ENCODE assay signal across 16 mouse cellular contexts in genomic region chr3:88528646-88529045, GRCm38 (mm10). TPM values are rescaled to one million over a fixed set of nuclear protein-coding genes. Genes with fewer than 3 reads are reported as not detected.
DNase-seq lines count a peak whose midpoint lies in the region; ATAC-seq and TF ChIP-seq lines count a peak whose summit lies in the region.
"Had no signal": no experiment of that assay in that cellular context is flagged by ENCODE, and none has a peak within 500 bp of the region (broad histone marks: within the 10 kb centered on the region; RNA-seq: fewer than 3 reads in every experiment).

No protein-coding gene starts in this region.

- 85% methylated on average over 11 of the region's 11 CpGs for WGBS in hindbrain, embryonic 13.5 days
- WGBS in hindbrain, postnatal 0 days: 84% methylated on average over 11 of the region's 11 CpGs
- 87% methylated on average over 11 of the region's 11 CpGs for WGBS in neural tube, embryonic 12.5 days
- WGBS in neural tube, embryonic 15.5 days: 85% methylated on average over 11 of the region's 11 CpGs
- WGBS in forebrain, embryonic 13.5 days: 81% methylated on average over 11 of the region's 11 CpGs
- WGBS in midbrain, embryonic 15.5 days: 79% methylated on average over 11 of the region's 11 CpGs

- H3K4me2 ChIP-seq in hindbrain, embryonic 13.5 days: peak overlapping the region; percentile 98
- H3K4me2 ChIP-seq in hindbrain, postnatal 0 days (ENCODE audit: low read depth, low read length): no peak overlapping the region
- peak overlapping the region; percentile 94; the same call in 1 of the 2 replicates for H3K4me2 ChIP-seq in neural tube, embryonic 12.5 days (replicated peaks)
- no peak overlapping the region for H3K4me2 ChIP-seq in neural tube, embryonic 15.5 days
- H3K4me2 ChIP-seq in forebrain, embryonic 13.5 days: peak overlapping the region; percentile 99
- peak overlapping the region; percentile 83 for H3K4me2 ChIP-seq in midbrain, embryonic 15.5 days

- TF ChIP-seq CTCF in hindbrain, postnatal 0 days (IDR thresholded peaks at IDR 0.05; ENCODE audit: low read depth): no peak

- H3K27ac ChIP-seq in hindbrain, embryonic 13.5 days: no peak overlapping the region
- no peak overlapping the region for H3K27ac ChIP-seq in hindbrain, postnatal 0 days
- no peak overlapping the region for H3K27ac ChIP-seq in neural tube, embryonic 12.5 days
- no peak overlapping the region for H3K27ac ChIP-seq in neural tube, embryonic 15.5 days (replicated peaks)
- H3K27ac ChIP-seq in forebrain, embryonic 13.5 days: peak overlapping the region; percentile 99; the same call in 1 of the 2 replicates
- H3K27ac ChIP-seq in midbrain, embryonic 15.5 days: no peak overlapping the region
- H3K27ac ChIP-seq: macrophage had no signal

- no peak for DNase-seq in hindbrain, postnatal 0 days (ENCODE audit: low spot score)
- no peak for DNase-seq in gastrocnemius, postnatal 14 days
- DNase-seq: cerebellum, postnatal 25 days; left cerebral cortex, postnatal 4 days; spleen, adult 18-20 months; thymus, postnatal 36 days had no signal

- intact Hi-C loops in gastrocnemius, postnatal 14 days (cut with DNase I; ENCODE audit: low total_unique reads): no loop called here

- no peak overlapping the region for H3K4me3 ChIP-seq in hindbrain, embryonic 13.5 days
- no peak overlapping the region for H3K4me3 ChIP-seq in hindbrain, postnatal 0 days (ENCODE audit: low read length)
- no peak overlapping the region for H3K4me3 ChIP-seq in neural tube, embryonic 12.5 days
- no peak overlapping the region for H3K4me3 ChIP-seq in neural tube, embryonic 15.5 days (replicated peaks)
- no peak overlapping the region for H3K4me3 ChIP-seq in forebrain, embryonic 13.5 days
- peak overlapping the region; percentile 65; the same call in 1 of the 2 replicates for H3K4me3 ChIP-seq in midbrain, embryonic 15.5 days

- peaks cover 16% of the 10 kb centered on the region for H3K36me3 ChIP-seq in hindbrain, embryonic 13.5 days
- no peaks in the 10 kb centered on the region for H3K36me3 ChIP-seq in hindbrain, postnatal 0 days (ENCODE audit: insufficient read depth, low read length)
- peaks cover 16% of the 10 kb centered on the region for H3K36me3 ChIP-seq in neural tube, embryonic 12.5 days
- H3K36me3 ChIP-seq in neural tube, embryonic 15.5 days: 0 out of 2 replicates have a peak, but pooled peaks cover 8% of the 10 kb centered on the region
- H3K36me3 ChIP-seq in forebrain, embryonic 13.5 days (ENCODE audit: poor library complexity, severe bottlenecking): peaks cover 18% of the 10 kb centered on the region
- H3K36me3 ChIP-seq in midbrain, embryonic 15.5 days (replicated peaks): no peaks in the 10 kb centered on the region; the same call in 1 of the 2 replicates

- no peaks in the 10 kb centered on the region for H3K27me3 ChIP-seq in hindbrain, embryonic 13.5 days
- H3K27me3 ChIP-seq in hindbrain, postnatal 0 days (ENCODE audit: insufficient read depth, low read length): no peaks in the 10 kb centered on the region
- no peaks in the 10 kb centered on the region for H3K27me3 ChIP-seq in neural tube, embryonic 12.5 days (replicated peaks)
- no peaks in the 10 kb centered on the region for H3K27me3 ChIP-seq in neural tube, embryonic 15.5 days (replicated peaks)
- H3K27me3 ChIP-seq in forebrain, embryonic 13.5 days: no peaks in the 10 kb centered on the region
- no peaks in the 10 kb centered on the region for H3K27me3 ChIP-seq in midbrain, embryonic 15.5 days (replicated peaks)
- H3K27me3 ChIP-seq: embryonic facial prominence, embryonic 15.5 days had no signal

- no peaks in the 10 kb centered on the region for H3K9me3 ChIP-seq in hindbrain, embryonic 13.5 days
- no peaks in the 10 kb centered on the region for H3K9me3 ChIP-seq in hindbrain, postnatal 0 days (ENCODE audit: low read length)
- H3K9me3 ChIP-seq in neural tube, embryonic 12.5 days: no peaks in the 10 kb centered on the region
- no peaks in the 10 kb centered on the region for H3K9me3 ChIP-seq in neural tube, embryonic 15.5 days (replicated peaks)
- H3K9me3 ChIP-seq in forebrain, embryonic 13.5 days (replicated peaks): no peaks in the 10 kb centered on the region
- H3K9me3 ChIP-seq in midbrain, embryonic 15.5 days: no peaks in the 10 kb centered on the region
- H3K9me3 ChIP-seq: embryonic facial prominence, embryonic 15.5 days had no signal

- peak overlapping the region; percentile 100; the same call in 1 of the 2 replicates for H3K9ac ChIP-seq in hindbrain, embryonic 13.5 days
- no peak overlapping the region for H3K9ac ChIP-seq in hindbrain, postnatal 0 days (replicated peaks; ENCODE audit: low read length)
- H3K9ac ChIP-seq in neural tube, embryonic 12.5 days: no peak overlapping the region
- H3K9ac ChIP-seq in neural tube, embryonic 15.5 days (replicated peaks): no peak overlapping the region
- H3K9ac ChIP-seq in forebrain, embryonic 13.5 days: peak overlapping the region; percentile 100; the same call in 1 of the 2 replicates
- no peak overlapping the region for H3K9ac ChIP-seq in midbrain, embryonic 15.5 days
- H3K9ac ChIP-seq: embryonic facial prominence, embryonic 15.5 days had no signal

- no peak for ATAC-seq in hindbrain, embryonic 13.5 days (ENCODE audit: low FRiP score)
- no peak for ATAC-seq in hindbrain, postnatal 0 days
- ATAC-seq in neural tube, embryonic 12.5 days (ENCODE audit: low FRiP score, low read depth): no peak
- no peak for ATAC-seq in neural tube, embryonic 15.5 days (ENCODE audit: low FRiP score)
- no peak for ATAC-seq in forebrain, embryonic 13.5 days
- no peak for ATAC-seq in midbrain, embryonic 15.5 days (replicated peaks)
- ATAC-seq in erythroid progenitor cell, adult 5-6 weeks (replicated peaks; ENCODE audit: low FRiP score, poor library complexity, severe bottlenecking): no peak

- H3K4me1 ChIP-seq in hindbrain, embryonic 13.5 days (replicated peaks): peaks cover 55% of the 10 kb centered on the region
- H3K4me1 ChIP-seq in hindbrain, postnatal 0 days (ENCODE audit: insufficient read depth, low read length): peaks cover 26% of the 10 kb centered on the region
- peaks cover 46% of the 10 kb centered on the region for H3K4me1 ChIP-seq in neural tube, embryonic 12.5 days
- peaks cover 51% of the 10 kb centered on the region for H3K4me1 ChIP-seq in neural tube, embryonic 15.5 days
- peaks cover 60% of the 10 kb centered on the region for H3K4me1 ChIP-seq in forebrain, embryonic 13.5 days
- peaks cover 52% of the 10 kb centered on the region for H3K4me1 ChIP-seq in midbrain, embryonic 15.5 days

RNA-seq across cellular contexts. Expression of gene Mex3a, which starts 3.5 kb away (rescaled TPM):
- 38.9 and 40.0 TPM in 2 replicates for polyA plus RNA-seq in hindbrain, embryonic 13.5 days (2015; fragmentation: Nextera tagmentation; extraction: Ambion mirVana)
- 52.3 and 54.5 TPM in 2 replicates for total RNA-seq in hindbrain, postnatal 0 days (2014; rRNA removed)
- 13.9 and 15.3 TPM in 2 replicates for polyA plus RNA-seq in hindbrain, postnatal 0 days (2015; fragmentation: Nextera tagmentation; extraction: Ambion mirVana)
- 41.9 and 43.3 TPM in 2 replicates for polyA plus RNA-seq in neural tube, embryonic 12.5 days (2016; fragmentation: Nextera tagmentation; extraction: Ambion mirVana)
- 18.6 and 19.2 TPM in 2 replicates for polyA plus RNA-seq in neural tube, embryonic 15.5 days (2015; fragmentation: Nextera tagmentation; extraction: Ambion mirVana)
- polyA plus RNA-seq in forebrain, embryonic 13.5 days (2015; fragmentation: Nextera tagmentation; extraction: Ambion mirVana): 51.5 and 52.6 TPM in 2 replicates
- 37.0 and 37.7 TPM in 2 replicates for polyA plus RNA-seq in midbrain, embryonic 15.5 days (2015; fragmentation: Nextera tagmentation; extraction: Ambion mirVana)
- 0.42 TPM in 1 of 2 replicates, not detected in the other for total RNA-seq in erythroid progenitor cell, adult 5-6 weeks (2015; ENCODE audit: low replicate concordance)
- 0.08 and 0.26 TPM in 2 replicates for total RNA-seq in erythroid progenitor cell, adult 5-6 weeks (2017; ENCODE audit: low replicate concordance)
- total RNA-seq in gastrocnemius, postnatal 14 days (2021): 1 to 10 TPM in 1 of 2 experiments, under 1 TPM in 1; 0.64 to 1.6 TPM

RNA-seq across cellular contexts. Expression of gene Lmna, which starts 18.9 kb away (rescaled TPM):
- 31.9 and 35.0 TPM in 2 replicates for polyA plus RNA-seq in hindbrain, embryonic 13.5 days (2015; fragmentation: Nextera tagmentation; extraction: Ambion mirVana)
- total RNA-seq in hindbrain, postnatal 0 days (2014; rRNA removed): 59.7 and 60.8 TPM in 2 replicates
- polyA plus RNA-seq in hindbrain, postnatal 0 days (2015; fragmentation: Nextera tagmentation; extraction: Ambion mirVana): 59.1 and 61.1 TPM in 2 replicates
- polyA plus RNA-seq in neural tube, embryonic 12.5 days (2016; fragmentation: Nextera tagmentation; extraction: Ambion mirVana): 27.6 and 27.9 TPM in 2 replicates
- 70.3 and 78.7 TPM in 2 replicates for polyA plus RNA-seq in neural tube, embryonic 15.5 days (2015; fragmentation: Nextera tagmentation; extraction: Ambion mirVana)
- 12.1 and 15.5 TPM in 2 replicates for polyA plus RNA-seq in forebrain, embryonic 13.5 days (2015; fragmentation: Nextera tagmentation; extraction: Ambion mirVana)
- 51.1 and 51.6 TPM in 2 replicates for polyA plus RNA-seq in midbrain, embryonic 15.5 days (2015; fragmentation: Nextera tagmentation; extraction: Ambion mirVana)
- 31.7 and 48.2 TPM in 2 replicates for total RNA-seq in erythroid progenitor cell, adult 5-6 weeks (2015; ENCODE audit: low replicate concordance)
- 182 and 260 TPM in 2 replicates for total RNA-seq in erythroid progenitor cell, adult 5-6 weeks (2017; ENCODE audit: low replicate concordance)
- total RNA-seq in gastrocnemius, postnatal 14 days (2021): 100 to 1,000 TPM; 125 to 161 TPM

RNA-seq across cellular contexts. Expression of gene Rab25, which starts 19.5 kb away (rescaled TPM):
- polyA plus RNA-seq in hindbrain, embryonic 13.5 days (2015; fragmentation: Nextera tagmentation; extraction: Ambion mirVana): not detected in 2 replicates
- total RNA-seq in hindbrain, postnatal 0 days (2014; rRNA removed): not detected in 2 replicates
- polyA plus RNA-seq in hindbrain, postnatal 0 days (2015; fragmentation: Nextera tagmentation; extraction: Ambion mirVana): 0.44 and 1.3 TPM in 2 replicates
- polyA plus RNA-seq in neural tube, embryonic 12.5 days (2016; fragmentation: Nextera tagmentation; extraction: Ambion mirVana): 0.29 and 0.57 TPM in 2 replicates
- polyA plus RNA-seq in neural tube, embryonic 15.5 days (2015; fragmentation: Nextera tagmentation; extraction: Ambion mirVana): 0.29 and 4.1 TPM in 2 replicates
- not detected in 2 replicates for polyA plus RNA-seq in forebrain, embryonic 13.5 days (2015; fragmentation: Nextera tagmentation; extraction: Ambion mirVana)
- 0.41 and 1.3 TPM in 2 replicates for polyA plus RNA-seq in midbrain, embryonic 15.5 days (2015; fragmentation: Nextera tagmentation; extraction: Ambion mirVana)
- total RNA-seq in erythroid progenitor cell, adult 5-6 weeks (2015; ENCODE audit: low replicate concordance): not detected in 2 replicates
- not detected in 2 replicates for total RNA-seq in erythroid progenitor cell, adult 5-6 weeks (2017; ENCODE audit: low replicate concordance)
- total RNA-seq in gastrocnemius, postnatal 14 days (2021): not detected
- total RNA-seq: heart, postnatal 4 days; layer of hippocampus, postnatal 10 days had no signal
- polyA plus RNA-seq: macrophage had no signal

RNA-seq across cellular contexts. Expression of gene Lamtor2, which starts 24.2 kb away (rescaled TPM):
- polyA plus RNA-seq in hindbrain, embryonic 13.5 days (2015; fragmentation: Nextera tagmentation; extraction: Ambion mirVana): 179 and 182 TPM in 2 replicates
- total RNA-seq in hindbrain, postnatal 0 days (2014; rRNA removed): 45.1 and 59.2 TPM in 2 replicates
- 189 and 198 TPM in 2 replicates for polyA plus RNA-seq in hindbrain, postnatal 0 days (2015; fragmentation: Nextera tagmentation; extraction: Ambion mirVana)
- 143 and 145 TPM in 2 replicates for polyA plus RNA-seq in neural tube, embryonic 12.5 days (2016; fragmentation: Nextera tagmentation; extraction: Ambion mirVana)
- 189 and 193 TPM in 2 replicates for polyA plus RNA-seq in neural tube, embryonic 15.5 days (2015; fragmentation: Nextera tagmentation; extraction: Ambion mirVana)
- 170 and 180 TPM in 2 replicates for polyA plus RNA-seq in forebrain, embryonic 13.5 days (2015; fragmentation: Nextera tagmentation; extraction: Ambion mirVana)
- polyA plus RNA-seq in midbrain, embryonic 15.5 days (2015; fragmentation: Nextera tagmentation; extraction: Ambion mirVana): 206 and 232 TPM in 2 replicates
- total RNA-seq in erythroid progenitor cell, adult 5-6 weeks (2015; ENCODE audit: low replicate concordance): 9.0 and 12.6 TPM in 2 replicates
- 7.7 and 23.3 TPM in 2 replicates for total RNA-seq in erythroid progenitor cell, adult 5-6 weeks (2017; ENCODE audit: low replicate concordance)
- 10 to 100 TPM; 78.3 to 80.4 TPM for total RNA-seq in gastrocnemius, postnatal 14 days (2021)

RNA-seq across cellular contexts. Expression of gene Ubqln4, which starts 24.9 kb away (rescaled TPM):
- 36.7 and 38.3 TPM in 2 replicates for polyA plus RNA-seq in hindbrain, embryonic 13.5 days (2015; fragmentation: Nextera tagmentation; extraction: Ambion mirVana)
- total RNA-seq in hindbrain, postnatal 0 days (2014; rRNA removed): 119 and 131 TPM in 2 replicates
- polyA plus RNA-seq in hindbrain, postnatal 0 days (2015; fragmentation: Nextera tagmentation; extraction: Ambion mirVana): 29.4 and 29.8 TPM in 2 replicates
- polyA plus RNA-seq in neural tube, embryonic 12.5 days (2016; fragmentation: Nextera tagmentation; extraction: Ambion mirVana): 60.0 and 61.6 TPM in 2 replicates
- 39.2 and 40.1 TPM in 2 replicates for polyA plus RNA-seq in neural tube, embryonic 15.5 days (2015; fragmentation: Nextera tagmentation; extraction: Ambion mirVana)
- polyA plus RNA-seq in forebrain, embryonic 13.5 days (2015; fragmentation: Nextera tagmentation; extraction: Ambion mirVana): 43.5 and 47.5 TPM in 2 replicates
- 45.9 and 48.0 TPM in 2 replicates for polyA plus RNA-seq in midbrain, embryonic 15.5 days (2015; fragmentation: Nextera tagmentation; extraction: Ambion mirVana)
- total RNA-seq in erythroid progenitor cell, adult 5-6 weeks (2015; ENCODE audit: low replicate concordance): 8.6 and 10.1 TPM in 2 replicates
- 6.3 and 7.6 TPM in 2 replicates for total RNA-seq in erythroid progenitor cell, adult 5-6 weeks (2017; ENCODE audit: low replicate concordance)
- total RNA-seq in gastrocnemius, postnatal 14 days (2021): 10 to 100 TPM; 42.0 to 45.5 TPM

Comparison
In these comparisons a context has a peak if more than half of its experiments do, and no peak if none do; other contexts are left out.
1. H3K4me2 ChIP-seq: peak in hindbrain, embryonic 13.5 days (single experiment), neural tube, embryonic 12.5 days (single experiment), forebrain, embryonic 13.5 days (single experiment) and midbrain, embryonic 15.5 days (single experiment); none in hindbrain, postnatal 0 days (single experiment) and neural tube, embryonic 15.5 days (single experiment).
2. H3K9ac ChIP-seq: peak in hindbrain, embryonic 13.5 days (single experiment) and forebrain, embryonic 13.5 days (single experiment); none in hindbrain, postnatal 0 days (single experiment), neural tube, embryonic 12.5 days (single experiment), neural tube, embryonic 15.5 days (single experiment) and midbrain, embryonic 15.5 days (single experiment).